Mouse (Mus musculus) heart, adult 8-10 months (tissue): Measurements from ENCODE around the gene Ifitm2. TPM values are rescaled to one million over a fixed set of nuclear protein-coding genes. Genes with fewer than 3 reads are reported as not detected.

Source experiments
- DNase-seq: peaks from one replicate; pipeline ENCODE4 v3.0.0; 2022; ENCODE audit warnings: low spot score
- total RNA-seq, 4 experiments: library from RNA; stranded (reverse); gene quantifications; 2 replicates each; pipeline ENCODE4 v1.2.4; 2022

Gene Ifitm2
- total RNA-seq, 4 experiments from 2014 or later, result 86.2 to 101 (median 90.3) TPM

GRCm38 (mm10) chr7:140905642-140906081, 50.1 kb downstream of the Ifitm2 start:
- DNase-seq, result no peak

Other genes starting within 250 kb of the Ifitm2 start
- 1 to 10 TPM; 3.0 to 9.8 (median 4.0) TPM for gene Cyp2e1, start 192.2 kb downstream of the Ifitm2 start, total RNA-seq
- gene Syce1, start 168.1 kb downstream of the Ifitm2 start, total RNA-seq, result under 1 TPM in 1 of 4 experiments, not detected in 3; 0.28 TPM
- gene Zfp941, start 133.8 kb downstream of the Ifitm2 start, total RNA-seq, result under 1 TPM; 0.06 to 0.53 (median 0.30) TPM
- gene Urah, start 121.0 kb downstream of the Ifitm2 start, total RNA-seq, result 1 to 10 TPM in 2 of 4 experiments, under 1 TPM in 2; 0.79 to 3.2 (median 1.4) TPM
- gene Scgb1c1, start 110.4 kb downstream of the Ifitm2 start, total RNA-seq, result 10 to 100 TPM; 26.3 to 49.2 (median 37.1) TPM
- gene Odf3, start 108.2 kb downstream of the Ifitm2 start, total RNA-seq, result not detected
- gene Gm45785, start 99.7 kb downstream of the Ifitm2 start, total RNA-seq, result not detected
- gene Ric8a, start 99.0 kb downstream of the Ifitm2 start, total RNA-seq, result 10 to 100 TPM; 22.3 to 24.4 (median 23.3) TPM
- gene Bet1l, start 98.4 kb downstream of the Ifitm2 start, total RNA-seq, result 10 to 100 TPM in 1 of 4 experiments, 1 to 10 TPM in 3; 7.9 to 11.8 (median 8.8) TPM
- 10 to 100 TPM; 80.4 to 85.4 (median 84.0) TPM for gene Psmd13, start 74.0 kb downstream of the Ifitm2 start, total RNA-seq
- 10 to 100 TPM; 67.8 to 72.6 (median 69.6) TPM for gene Sirt3, start 73.7 kb downstream of the Ifitm2 start, total RNA-seq
- gene Cox8b, start 55.5 kb downstream of the Ifitm2 start, total RNA-seq, result 1,000 to 10,000 TPM; 2,926 to 3,503 (median 3,138) TPM
- not detected for gene Nlrp6, start 35.1 kb downstream of the Ifitm2 start, total RNA-seq
- 1 to 10 TPM; 3.8 to 5.3 (median 4.3) TPM for gene Pgghg, start 14.6 kb downstream of the Ifitm2 start, total RNA-seq
- gene Ifitm5, start 5.7 kb downstream of the Ifitm2 start, total RNA-seq, result under 1 TPM in 3 of 4 experiments, not detected in 1; 0.35 to 0.72 (median 0.37) TPM
- not detected for gene Gm45717, start 50 bp downstream of the Ifitm2 start, total RNA-seq
- 1 to 10 TPM; 1.6 to 6.3 (median 5.0) TPM for gene Ifitm1, start 11.2 kb upstream of the Ifitm2 start, total RNA-seq
- 100 to 1,000 TPM in 1 of 4 experiments, 10 to 100 TPM in 3; 83.5 to 104 (median 88.4) TPM for gene Ifitm3, start 54.8 kb upstream of the Ifitm2 start, total RNA-seq
- 1 to 10 TPM in 1 of 4 experiments, not detected in 3; 4.9 TPM for gene Ifitm6, start 61.9 kb upstream of the Ifitm2 start, total RNA-seq
- not detected for gene Gm17387, start 73.1 kb upstream of the Ifitm2 start, total RNA-seq
- gene B4galnt4, start 105.1 kb upstream of the Ifitm2 start, total RNA-seq, result not detected
- under 1 TPM; 0.19 to 0.35 (median 0.27) TPM for gene Pkp3, start 122.2 kb upstream of the Ifitm2 start, total RNA-seq
- 1 to 10 TPM; 4.8 to 6.5 (median 5.6) TPM for gene Sigirr, start 144.6 kb upstream of the Ifitm2 start, total RNA-seq
- gene Ano9, start 161.8 kb upstream of the Ifitm2 start, total RNA-seq, result under 1 TPM in 3 of 4 experiments, not detected in 1; 0.08 to 0.41 (median 0.14) TPM
- gene Ptdss2, start 166.4 kb upstream of the Ifitm2 start, total RNA-seq, result 10 to 100 TPM; 28.0 to 35.8 (median 29.7) TPM
- 10 to 100 TPM; 71.3 to 75.2 (median 72.9) TPM for gene Rnh1, start 216.9 kb upstream of the Ifitm2 start, total RNA-seq
- 100 to 1,000 TPM in 1 of 4 experiments, 10 to 100 TPM in 3; 81.0 to 107 (median 87.7) TPM for gene Hras, start 238.0 kb upstream of the Ifitm2 start, total RNA-seq
- gene Lrrc56, start 238.2 kb upstream of the Ifitm2 start, total RNA-seq, result 1 to 10 TPM; 1.8 to 3.4 (median 3.0) TPM